ENCODE assay signal across 19 mouse cellular contexts in the genomic region with DNA sequence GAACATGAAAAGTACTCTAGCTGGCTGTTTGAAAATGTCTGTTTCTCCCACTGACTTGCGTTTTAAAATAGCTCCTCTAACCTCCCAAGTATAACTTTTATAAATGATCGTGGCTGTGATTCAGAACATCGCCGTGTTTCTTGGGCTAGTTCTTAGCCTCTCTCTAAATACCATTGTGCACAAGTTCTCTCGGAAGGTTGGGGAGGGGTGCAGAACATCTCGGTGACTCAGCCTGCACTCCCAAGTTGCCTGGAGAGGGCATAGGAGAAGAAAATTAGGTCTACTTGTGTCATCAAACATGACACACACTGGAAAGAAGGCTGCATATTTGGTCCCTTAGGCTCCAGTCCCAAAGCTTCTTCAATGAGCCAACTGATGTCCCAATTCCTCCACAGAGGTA. TPM values are rescaled to one million over a fixed set of nuclear protein-coding genes. Genes with fewer than 3 reads are reported as not detected.
"Had no signal": no experiment of that assay in that cellular context is flagged by ENCODE, and none has a peak within 500 bp of the region (broad histone marks: within the 10 kb centered on the region; RNA-seq: fewer than 3 reads in every experiment).

No protein-coding gene starts in this region.

- H3K9ac ChIP-seq: liver, embryonic 15.5 days; liver, postnatal 0 days; lung, embryonic 15.5 days; midbrain, embryonic 12.5 days; neural tube, embryonic 12.5 days; stomach, embryonic 15.5 days had no signal

- H3K4me3 ChIP-seq: liver, embryonic 15.5 days; lung, embryonic 15.5 days; megakaryocyte, embryonic 14.5 days; midbrain, embryonic 12.5 days; neural tube, embryonic 12.5 days; stomach, embryonic 15.5 days had no signal

- ATAC-seq: liver, postnatal 0 days; lung, postnatal 0 days; midbrain, embryonic 16.5 days had no signal

- DNase-seq: liver, postnatal 0 days; lung, adult 2 months; lung, postnatal 14 days; lung, postnatal 36 days; midbrain, embryonic 14.5 days; thymus, adult 2 months; thymus, postnatal 25 days; thymus, postnatal 4 days had no signal

- H3K4me1 ChIP-seq: liver, embryonic 15.5 days; lung, embryonic 15.5 days; megakaryocyte, embryonic 14.5 days; midbrain, embryonic 12.5 days; neural tube, embryonic 12.5 days; stomach, embryonic 15.5 days had no signal

- H3K36me3 ChIP-seq: liver, embryonic 15.5 days; lung, embryonic 15.5 days; midbrain, embryonic 12.5 days; neural tube, embryonic 12.5 days; stomach, embryonic 15.5 days had no signal

- H3K9me3 ChIP-seq: liver, embryonic 15.5 days; lung, embryonic 15.5 days; megakaryocyte, embryonic 14.5 days; midbrain, embryonic 12.5 days; neural tube, embryonic 12.5 days; stomach, embryonic 15.5 days had no signal

- H3K27me3 ChIP-seq: liver, embryonic 15.5 days; lung, embryonic 15.5 days; midbrain, embryonic 12.5 days; neural tube, embryonic 12.5 days; stomach, embryonic 15.5 days had no signal

- H3K27ac ChIP-seq: liver, embryonic 15.5 days; lung, embryonic 15.5 days; macrophage; midbrain, embryonic 12.5 days; neural tube, embryonic 12.5 days; stomach, embryonic 15.5 days; stomach, postnatal 0 days had no signal

- H3K4me2 ChIP-seq: liver, embryonic 15.5 days; lung, embryonic 15.5 days; midbrain, embryonic 12.5 days; neural tube, embryonic 12.5 days; stomach, embryonic 15.5 days had no signal

RNA-seq across cellular contexts. Expression of a gene that starts 4.4 kb away (rescaled TPM):
- polyA plus RNA-seq: liver, embryonic 15.5 days; liver, postnatal 0 days; lung, embryonic 15.5 days; lung, postnatal 0 days; macrophage; midbrain, embryonic 12.5 days; midbrain, embryonic 14.5 days; midbrain, embryonic 16.5 days; neural tube, embryonic 12.5 days; neural tube, embryonic 14.5 days; stomach, embryonic 15.5 days; stomach, postnatal 0 days had no signal
